Mouse (Mus musculus) layer of hippocampus, adult 9-10 months (tissue): Measurements from ENCODE around the gene Prdx4.
"Not testable (repeated sequence)": the region's sequence is repeated elsewhere in the genome, so short reads cannot be mapped to it uniquely, and the experiment has no call there.

ENCODE experiments used
- DNase-seq: peaks from one replicate; pipeline ENCODE4 v3.0.0; 2022; ENCODE audit warnings: low spot score

Prdx4 gene

DNA sequence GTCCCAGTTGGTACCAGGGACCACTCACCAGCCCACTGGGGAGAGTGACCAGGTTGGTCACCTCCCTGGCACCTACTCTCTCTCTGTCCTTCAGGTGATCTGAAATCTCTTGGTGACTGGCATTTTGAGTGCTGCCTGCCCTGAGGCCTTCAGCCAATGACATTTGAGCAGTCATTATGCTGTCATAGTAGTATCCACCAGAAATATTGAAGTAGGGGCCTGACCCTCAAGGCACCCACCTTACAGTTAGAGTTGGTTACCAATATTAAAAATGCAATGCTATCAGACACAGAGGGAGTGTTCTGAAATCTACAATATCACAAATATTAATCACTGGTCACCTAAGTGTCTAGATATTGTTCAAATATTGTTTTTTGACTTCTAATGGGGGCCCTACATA lies at the start of gene Prdx4:
TSS of gene Prdx4 (minus strand) at position 101 of the 400 bp plus-strand sequence.
- DNase-seq = no peak

DNA sequence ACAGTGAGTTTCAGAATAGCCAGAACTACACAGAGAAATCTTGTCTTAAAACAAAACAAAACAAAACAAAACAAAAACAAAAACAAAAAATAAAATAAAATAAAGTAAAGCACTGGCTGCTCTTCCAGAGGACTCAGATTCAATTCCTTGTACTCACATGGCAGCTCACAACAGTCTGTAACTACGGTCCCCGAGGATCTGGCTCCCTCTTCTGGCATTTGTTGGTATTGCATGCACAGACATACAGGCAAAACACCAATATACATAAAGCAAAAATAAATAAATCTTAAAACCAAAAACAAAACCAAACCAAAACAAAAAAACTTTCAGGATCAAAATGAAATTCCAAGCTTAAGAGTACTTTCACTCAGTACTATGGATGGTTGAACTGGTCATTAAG lies 36.0 kb upstream of the Prdx4 start:
- DNase-seq = no peak

- peak; percentile 5 for DNase-seq
Observed at GRCm38 (mm10) chrX:155375458-155375857, 34.9 kb upstream of the Prdx4 start.

- DNase-seq = not testable (repeated sequence)
Observed at GRCm38 (mm10) chrX:155370110-155370509, 29.6 kb upstream of the Prdx4 start.

DNA sequence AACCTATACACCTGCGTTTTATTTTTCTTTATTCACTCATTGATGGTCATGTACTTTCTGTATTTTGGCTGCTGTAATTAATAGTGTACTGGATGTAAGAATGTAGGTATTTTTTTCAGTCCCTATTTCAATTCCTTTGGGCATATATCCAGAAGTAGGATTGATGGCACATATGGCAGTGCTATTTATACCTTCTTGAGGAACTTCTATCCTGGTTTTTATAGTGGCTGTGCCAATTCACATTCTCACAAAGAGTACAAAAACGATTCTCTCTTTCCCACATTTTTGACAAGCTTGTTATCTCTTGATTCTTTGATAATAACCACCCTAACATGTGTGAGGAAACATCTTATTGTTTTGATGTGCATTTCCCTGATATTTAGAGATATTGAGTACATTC lies 24.5 kb upstream of the Prdx4 start:
- no peak for DNase-seq

GRCm38 (mm10) chrX:155346249-155346648 lies 5.7 kb upstream of the Prdx4 start:
- DNase-seq = no peak

DNA sequence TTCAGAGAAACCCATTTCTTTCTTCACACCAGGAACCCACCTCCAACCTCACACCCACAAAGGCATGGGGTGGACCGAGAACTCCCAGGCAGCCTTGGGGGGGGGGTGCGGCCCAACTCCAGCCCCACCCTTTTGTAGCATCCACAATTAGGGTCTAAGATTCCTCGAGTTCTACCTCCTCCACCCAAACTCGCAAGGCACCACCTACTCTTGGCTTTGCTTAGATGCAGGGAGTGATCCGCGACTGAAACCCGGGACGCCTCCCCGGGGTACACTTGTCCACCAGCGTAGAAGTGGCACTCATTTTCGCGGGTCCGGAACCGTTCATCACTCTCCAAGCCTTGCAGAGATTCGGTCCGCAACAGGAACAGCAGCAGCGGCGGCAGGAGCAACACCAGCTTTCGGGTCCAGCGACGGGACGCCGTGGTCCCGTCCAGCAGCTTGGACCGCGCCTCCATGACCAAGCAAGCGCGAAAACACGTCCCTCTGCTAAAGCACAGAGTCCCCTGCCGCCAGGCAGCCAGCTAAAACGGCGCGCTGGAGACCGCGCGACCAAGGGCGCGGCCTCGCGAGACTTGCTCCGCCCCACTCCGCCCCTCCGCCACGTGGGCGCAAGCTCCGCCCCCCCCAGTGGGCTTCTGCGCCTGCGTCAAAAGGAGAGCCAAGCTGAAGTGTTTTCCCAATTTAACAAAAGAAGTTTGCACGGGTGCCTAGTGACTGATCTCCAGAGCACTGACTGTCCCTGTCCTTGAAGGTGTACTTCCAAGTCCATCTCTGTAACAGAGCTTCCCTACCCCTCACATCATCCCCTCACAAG lies 2.4 kb downstream of the Prdx4 start:
- DNase-seq = no peak

GRCm38 (mm10) chrX:155337567-155337904 lies 3.0 kb downstream of the Prdx4 start:
- DNase-seq = no peak

DNA sequence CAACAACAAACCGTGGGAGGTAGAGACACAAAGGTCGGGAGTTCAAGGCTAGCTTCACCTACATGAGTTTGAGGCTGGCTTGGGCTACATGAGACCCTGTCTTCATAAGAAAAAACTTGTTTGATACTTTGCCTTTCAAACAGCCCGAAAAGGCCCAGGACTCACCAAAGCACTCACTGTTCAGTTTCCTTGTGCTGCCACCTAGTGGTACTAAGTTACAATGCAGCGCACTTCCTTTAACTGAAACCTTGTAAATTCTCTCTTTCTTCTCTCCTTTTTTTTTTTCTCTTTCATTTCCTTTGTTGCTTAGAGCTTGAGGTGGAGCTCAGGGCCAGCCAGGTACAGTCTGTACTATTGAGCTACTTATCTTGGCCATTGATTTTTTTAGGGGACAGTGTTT lies 22.5 kb downstream of the Prdx4 start:
- DNase-seq = no peak

DNA sequence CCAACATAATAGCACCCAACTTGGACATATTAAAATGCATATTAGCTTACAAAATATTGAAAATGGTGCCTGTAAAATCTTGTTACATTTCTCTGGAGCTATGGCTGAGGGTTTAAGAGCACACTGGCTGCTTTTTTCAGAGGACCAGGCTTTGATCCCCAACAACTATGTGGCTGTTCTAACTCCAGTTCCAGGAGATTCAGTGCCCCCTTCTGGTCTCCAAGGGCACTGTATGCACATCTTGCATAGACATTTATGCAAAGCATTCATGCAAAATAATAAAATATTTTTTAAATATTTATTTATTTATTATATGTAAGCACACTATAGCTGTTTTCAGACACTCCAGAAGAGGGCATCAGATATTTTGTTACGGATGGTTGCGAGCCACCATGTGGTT lies 34.2 kb downstream of the Prdx4 start:
- DNase-seq = no peak

DNA sequence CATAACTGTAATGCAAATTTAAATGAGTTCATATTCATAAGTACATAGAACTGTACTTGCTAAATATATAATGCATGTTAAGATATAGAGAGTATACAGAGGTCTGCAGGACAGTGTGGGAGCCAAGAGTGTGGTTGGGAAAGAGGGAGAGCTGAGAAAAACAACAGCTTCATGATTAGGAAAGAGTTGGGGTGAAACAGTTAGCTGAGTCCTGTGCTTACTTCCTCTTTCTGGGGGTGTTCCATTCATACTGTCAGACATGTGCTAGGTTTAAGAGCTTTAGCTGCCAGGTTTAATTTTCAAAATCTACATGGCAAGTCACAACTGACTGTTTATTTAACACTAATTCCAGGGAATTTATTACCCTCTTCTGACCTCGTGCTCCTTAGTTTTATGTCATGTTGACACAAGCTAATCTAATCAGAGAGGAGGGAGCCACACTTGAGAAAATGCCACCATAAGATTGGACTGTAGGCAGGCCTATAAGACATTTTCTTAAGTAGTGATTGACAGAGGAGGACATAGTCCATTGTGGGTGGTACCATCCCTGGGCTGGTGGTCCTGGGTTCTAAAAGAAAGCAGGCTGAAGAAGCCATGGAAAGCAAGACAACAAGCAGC lies 60.0 kb downstream of the Prdx4 start:
- DNase-seq = no peak

DNA sequence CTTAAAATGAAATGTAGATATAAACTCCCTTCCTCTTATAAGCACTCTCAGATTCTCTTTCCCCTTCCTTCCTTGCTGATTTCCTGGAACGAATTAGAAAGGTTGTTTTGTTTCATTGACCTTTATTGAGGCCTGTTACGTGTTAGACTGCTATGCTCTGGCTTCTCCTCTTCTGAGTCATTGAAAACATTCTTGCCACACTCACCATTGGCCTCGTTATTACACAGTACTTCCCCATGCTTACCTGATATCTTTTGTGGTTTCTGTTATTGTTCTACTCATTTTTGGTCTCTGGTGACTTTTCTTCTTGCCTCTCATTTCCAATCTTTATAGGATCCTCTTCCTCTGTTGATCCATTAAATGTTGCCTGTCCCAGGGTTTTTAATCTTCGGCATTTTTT lies 62.1 kb downstream of the Prdx4 start:
- DNase-seq = no peak
